Mouse (Mus musculus): ENCODE data around the gene Ikzf1. TPM values are rescaled to one million over a fixed set of nuclear protein-coding genes. Genes with fewer than 3 reads are reported as not detected.
A peak's percentile ranks its signal among the peaks of the same experiment; 100 is the strongest.

Ikzf1 gene
- polyA plus RNA-seq, 1 experiment from 2014 or later: 33.7 TPM

- no peak overlapping the region for H3K4me3 ChIP-seq (replicated peaks)
- no peaks in the 10 kb centered on the region for H3K27me3 ChIP-seq
- H3K36me3 ChIP-seq (replicated peaks): peaks cover 45% of the 10 kb centered on the region
- peak overlapping the region; percentile 98 for H3K27ac ChIP-seq (replicated peaks)
- no peak for ATAC-seq (ENCODE audit: insufficient read depth)
- no peaks in the 10 kb centered on the region for H3K9me3 ChIP-seq (replicated peaks)
- H3K4me2 ChIP-seq: 0 out of 2 replicates have a peak overlapping the region, but pooled peaks have one; percentile 1
- H3K4me1 ChIP-seq (replicated peaks): peaks cover 74% of the 10 kb centered on the region
- WGBS (ENCODE audit: insufficient replicate concordance): 63% methylated on average over 5 of the region's 5 CpGs
- H3K9ac ChIP-seq: no peak overlapping the region; the same call in 1 of the 2 replicates
These were observed 41.2 kb downstream of the Ikzf1 start for GRCm38 (mm10) chr11:11725876-11726525.

DNA sequence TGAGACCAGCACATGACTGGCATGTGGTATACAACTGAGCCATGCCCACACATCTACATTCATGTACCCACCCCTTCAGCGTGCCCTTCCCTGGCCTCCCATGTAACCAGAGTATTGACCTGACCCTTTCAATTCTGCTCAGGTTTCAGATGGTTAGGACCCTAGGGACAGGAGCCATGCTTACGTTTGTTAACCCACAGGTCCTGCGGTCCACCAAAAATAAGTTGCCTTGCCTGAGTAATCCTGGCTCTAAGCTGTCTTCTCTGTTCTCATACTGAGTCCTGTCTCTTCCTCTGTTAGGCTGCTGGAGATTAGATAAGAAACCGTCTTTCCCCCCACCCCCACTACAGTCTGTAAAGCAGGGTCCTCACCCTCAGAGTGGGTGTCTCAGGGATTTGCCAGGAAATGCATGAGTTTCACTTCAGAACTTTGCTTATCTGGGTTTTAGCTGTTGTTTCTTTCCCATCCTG lies 42.0 kb downstream of the Ikzf1 start:
- no peaks in the 10 kb centered on the region for H3K27me3 ChIP-seq
- ATAC-seq (ENCODE audit: insufficient read depth): no peak
- peaks cover 83% of the 10 kb centered on the region for H3K4me1 ChIP-seq (replicated peaks)
- peak overlapping the region; percentile 98 for H3K27ac ChIP-seq (replicated peaks)
- 40% methylated on average over 4 of the region's 4 CpGs for WGBS (ENCODE audit: insufficient replicate concordance)
- H3K36me3 ChIP-seq (replicated peaks): peaks cover 38% of the 10 kb centered on the region
- H3K9me3 ChIP-seq (replicated peaks): no peaks in the 10 kb centered on the region
- no peak overlapping the region for H3K4me2 ChIP-seq
- no peak overlapping the region; the same call in 1 of the 2 replicates for H3K9ac ChIP-seq
- no peak overlapping the region for H3K4me3 ChIP-seq (replicated peaks)

DNA sequence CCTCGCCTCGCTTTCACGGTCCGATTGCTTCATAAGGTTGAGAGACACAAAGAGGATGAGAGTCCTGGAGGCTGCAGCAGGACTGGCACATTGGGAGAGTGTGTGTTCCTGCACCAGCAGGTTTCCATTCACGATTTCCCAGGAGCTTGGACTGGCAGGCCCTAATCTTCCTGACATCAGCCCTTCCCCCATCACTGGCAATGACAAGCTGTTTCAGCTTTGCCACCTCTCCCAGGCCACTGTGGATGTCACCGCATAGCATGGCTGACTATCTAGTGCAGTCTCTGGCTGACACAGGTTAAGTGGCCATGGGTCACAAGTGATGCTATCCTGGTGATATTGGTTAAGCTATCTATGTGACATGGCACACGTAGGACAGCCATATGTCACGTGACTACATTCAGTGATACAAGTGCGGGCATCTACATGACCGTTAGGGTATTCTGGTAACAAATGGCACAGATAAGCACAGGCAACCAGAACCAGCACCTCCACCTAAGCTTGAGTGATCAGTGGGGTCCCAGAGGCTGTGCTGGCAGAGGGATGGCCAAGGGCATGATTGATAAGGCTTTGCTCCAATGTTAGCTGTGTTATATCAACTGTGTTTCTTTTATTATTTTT lies 43.2 kb downstream of the Ikzf1 start:
- H3K9ac ChIP-seq: peak overlapping the region; percentile 23; the same call in 1 of the 2 replicates
- peak; percentile 38 for ATAC-seq (ENCODE audit: insufficient read depth)
- no peaks in the 10 kb centered on the region for H3K9me3 ChIP-seq (replicated peaks)
- H3K4me2 ChIP-seq: peak overlapping the region; percentile 27
- H3K27me3 ChIP-seq: no peaks in the 10 kb centered on the region
- H3K36me3 ChIP-seq (replicated peaks): peaks cover 31% of the 10 kb centered on the region; the same call in 1 of the 2 replicates
- peak overlapping the region; percentile 98 for H3K27ac ChIP-seq (replicated peaks)
- no peak overlapping the region for H3K4me3 ChIP-seq (replicated peaks)
- H3K4me1 ChIP-seq (replicated peaks): peaks cover 90% of the 10 kb centered on the region
- WGBS (ENCODE audit: insufficient replicate concordance): 50% methylated on average over 10 of the region's 10 CpGs

DNA sequence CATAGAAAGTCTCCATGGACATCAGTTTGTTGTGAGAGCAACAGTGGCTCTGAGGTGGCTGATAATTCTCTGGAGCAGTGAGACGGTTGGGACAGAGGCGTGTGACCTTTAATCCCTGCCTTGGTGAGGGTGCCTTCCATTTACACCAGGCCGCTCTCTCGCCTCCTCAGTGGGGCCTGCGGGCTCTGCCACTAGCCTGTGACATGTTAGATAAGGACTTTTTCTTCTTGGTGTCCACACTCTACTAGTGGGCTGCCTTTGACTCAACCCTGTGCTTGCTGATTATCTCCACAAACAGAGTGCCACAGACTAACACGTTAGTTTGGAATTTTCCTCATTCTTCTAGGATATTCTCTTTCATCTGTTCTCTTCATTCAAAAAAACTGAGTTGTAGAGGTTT lies 44.4 kb downstream of the Ikzf1 start:
- no peaks in the 10 kb centered on the region for H3K9me3 ChIP-seq (replicated peaks)
- 16% methylated on average over 6 of the region's 6 CpGs for WGBS (ENCODE audit: insufficient replicate concordance)
- peaks cover 96% of the 10 kb centered on the region for H3K4me1 ChIP-seq (replicated peaks)
- peak; percentile 88 for ATAC-seq (ENCODE audit: insufficient read depth)
- H3K27ac ChIP-seq (replicated peaks): peak overlapping the region; percentile 98
- no peak overlapping the region; the same call in 1 of the 2 replicates for H3K4me3 ChIP-seq (replicated peaks)
- H3K9ac ChIP-seq: peak overlapping the region; percentile 56
- H3K36me3 ChIP-seq (replicated peaks): peaks cover 32% of the 10 kb centered on the region; the same call in 1 of the 2 replicates
- no peaks in the 10 kb centered on the region for H3K27me3 ChIP-seq
- peak overlapping the region; percentile 59 for H3K4me2 ChIP-seq

DNA sequence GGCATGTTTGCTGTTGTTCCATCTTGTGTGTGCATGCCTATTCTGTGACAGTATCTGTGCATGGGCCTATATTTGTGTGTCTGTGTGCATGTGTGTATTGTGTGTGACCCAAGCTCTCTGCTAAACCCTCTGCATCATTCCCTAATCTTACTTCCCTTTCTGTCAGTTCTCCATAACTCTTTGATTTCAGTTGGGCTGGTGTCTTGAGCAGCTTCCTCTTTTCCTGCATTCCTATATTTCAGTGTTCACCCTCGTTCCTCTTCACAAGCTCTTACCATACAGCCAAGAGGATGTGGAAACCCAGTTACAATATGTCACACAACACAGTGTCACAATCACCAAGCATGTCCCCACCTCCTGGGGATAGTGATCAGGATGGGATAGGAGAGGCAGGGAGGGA lies 45.3 kb downstream of the Ikzf1 start:
- H3K36me3 ChIP-seq (replicated peaks): peaks cover 24% of the 10 kb centered on the region; the same call in 1 of the 2 replicates
- H3K9ac ChIP-seq: 0 out of 2 replicates have a peak overlapping the region, but pooled peaks have one; percentile 15
- WGBS (ENCODE audit: insufficient replicate concordance): 22% methylated on average over 1 of the region's 1 CpGs
- H3K4me3 ChIP-seq (replicated peaks): no peak overlapping the region
- H3K27ac ChIP-seq (replicated peaks): peak overlapping the region; percentile 93
- H3K9me3 ChIP-seq (replicated peaks): no peaks in the 10 kb centered on the region
- H3K27me3 ChIP-seq: no peaks in the 10 kb centered on the region
- peak overlapping the region; percentile 40 for H3K4me2 ChIP-seq
- H3K4me1 ChIP-seq (replicated peaks): peaks cover 97% of the 10 kb centered on the region
- ATAC-seq (ENCODE audit: insufficient read depth): no peak

- Histone ChIP-seq H3K36me3 (replicated peaks) (peaks cover 30% of the 10 kb centered on the region), H3K9me3 (replicated peaks) (no peaks in the 10 kb centered on the region), H3K4me3 (replicated peaks) (no peak overlapping the region), H3K27me3 (no peaks in the 10 kb centered on the region), H3K4me2 (no peak overlapping the region), H3K4me1 (replicated peaks) (peaks cover 97% of the 10 kb centered on the region), H3K27ac (replicated peaks) (peak overlapping the region; percentile 93), H3K9ac (peak overlapping the region; percentile 48; the same call in 1 of the 2 replicates)
- 47% methylated on average over 1 of the region's 1 CpGs for WGBS (ENCODE audit: insufficient replicate concordance)
- ATAC-seq (ENCODE audit: insufficient read depth): no peak
These were observed 46.9 kb downstream of the Ikzf1 start for GRCm38 (mm10) chr11:11731727-11732126.

DNA sequence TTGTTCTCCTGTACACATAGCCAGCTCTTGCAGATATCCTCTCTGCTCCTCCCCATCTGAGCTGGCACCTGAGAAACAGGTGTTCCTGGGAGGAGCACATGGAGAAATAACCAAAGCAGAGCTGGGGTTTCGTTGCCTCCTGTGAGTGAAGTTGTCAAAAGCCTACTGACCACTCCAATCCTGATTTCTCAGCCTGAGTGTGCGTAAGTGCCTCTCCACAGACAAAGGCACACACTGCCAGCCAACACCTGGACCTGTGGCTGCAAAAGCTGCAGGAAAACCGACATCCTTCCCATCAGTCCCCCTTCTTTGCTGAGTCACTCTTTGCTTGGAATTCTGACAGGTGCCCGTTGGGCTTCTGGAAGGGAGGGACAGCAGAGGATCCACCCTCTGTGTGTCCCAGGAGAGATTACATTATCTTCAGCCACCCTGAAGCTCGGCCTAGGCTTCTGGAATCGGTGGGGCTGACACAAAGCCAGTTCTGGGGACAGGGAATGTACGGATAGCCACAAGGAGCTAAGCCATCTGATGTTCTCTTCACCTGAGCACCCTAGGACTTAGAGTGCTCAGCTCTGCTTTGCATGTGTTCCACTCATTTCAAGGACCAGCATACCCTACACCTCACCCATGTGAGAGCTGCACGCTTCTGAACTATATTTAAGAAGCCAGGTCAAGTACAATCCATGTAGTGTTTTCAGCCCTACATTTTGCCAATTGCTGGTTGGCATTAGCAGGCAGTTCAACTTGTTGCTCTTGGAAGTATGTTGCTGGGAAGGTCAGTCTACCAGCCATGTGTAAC lies 48.4 kb downstream of the Ikzf1 start:
- Histone ChIP-seq H3K36me3 (replicated peaks) (peaks cover 28% of the 10 kb centered on the region), H3K27me3 (no peaks in the 10 kb centered on the region), H3K4me3 (replicated peaks) (peak overlapping the region; percentile 17; the same call in 1 of the 2 replicates), H3K4me1 (replicated peaks) (peaks cover 93% of the 10 kb centered on the region), H3K4me2 (peak overlapping the region; percentile 63), H3K9me3 (replicated peaks) (no peaks in the 10 kb centered on the region), H3K27ac (replicated peaks) (peak overlapping the region; percentile 93), H3K9ac (peak overlapping the region; percentile 56)
- peak; percentile 82 for ATAC-seq (ENCODE audit: insufficient read depth)
- WGBS (ENCODE audit: insufficient replicate concordance): 29% methylated on average over 8 of the region's 8 CpGs

DNA sequence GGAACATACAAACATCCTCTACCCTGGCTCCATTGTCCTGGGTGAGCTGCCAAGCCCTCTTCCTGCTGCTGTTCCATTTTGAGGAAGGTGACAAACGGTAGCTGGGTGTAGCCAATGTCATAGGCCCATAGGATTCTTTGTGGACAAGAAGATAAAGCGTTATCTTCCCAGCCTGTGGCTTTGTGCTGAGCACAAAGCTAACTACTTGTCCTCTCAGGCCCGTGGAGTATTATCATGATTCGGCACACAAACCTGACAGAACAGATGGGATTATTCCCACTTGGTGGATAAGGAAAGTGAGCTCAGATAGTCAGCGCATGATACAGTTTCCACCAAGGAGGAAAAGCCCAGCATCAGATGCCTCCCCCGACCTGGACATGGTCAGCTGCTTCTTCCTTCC lies 50.4 kb downstream of the Ikzf1 start:
- Histone ChIP-seq H3K4me1 (replicated peaks) (peaks cover 87% of the 10 kb centered on the region), H3K9ac (0 out of 2 replicates have a peak overlapping the region, but pooled peaks have one; percentile 23), H3K27me3 (no peaks in the 10 kb centered on the region), H3K9me3 (replicated peaks) (no peaks in the 10 kb centered on the region), H3K36me3 (replicated peaks) (peaks cover 39% of the 10 kb centered on the region), H3K4me3 (replicated peaks) (no peak overlapping the region), H3K4me2 (peak overlapping the region; percentile 14; the same call in 1 of the 2 replicates), H3K27ac (replicated peaks) (peak overlapping the region; percentile 93)
- ATAC-seq (ENCODE audit: insufficient read depth): peak; percentile 45
- 14% methylated on average over 6 of the region's 6 CpGs for WGBS (ENCODE audit: insufficient replicate concordance)

- H3K9me3 ChIP-seq (replicated peaks): no peaks in the 10 kb centered on the region
- no peaks in the 10 kb centered on the region for H3K27me3 ChIP-seq
- no peak for ATAC-seq (ENCODE audit: insufficient read depth)
- H3K4me3 ChIP-seq (replicated peaks): no peak overlapping the region
- H3K9ac ChIP-seq: no peak overlapping the region; the same call in 1 of the 2 replicates
- H3K27ac ChIP-seq (replicated peaks): peak overlapping the region; percentile 58
- WGBS (ENCODE audit: insufficient replicate concordance): 64% methylated on average over 4 of the region's 4 CpGs
- H3K36me3 ChIP-seq (replicated peaks): peaks cover 44% of the 10 kb centered on the region
- peaks cover 85% of the 10 kb centered on the region for H3K4me1 ChIP-seq (replicated peaks)
- no peak overlapping the region for H3K4me2 ChIP-seq
These were observed 52.1 kb downstream of the Ikzf1 start for GRCm38 (mm10) chr11:11736948-11737347.

DNA sequence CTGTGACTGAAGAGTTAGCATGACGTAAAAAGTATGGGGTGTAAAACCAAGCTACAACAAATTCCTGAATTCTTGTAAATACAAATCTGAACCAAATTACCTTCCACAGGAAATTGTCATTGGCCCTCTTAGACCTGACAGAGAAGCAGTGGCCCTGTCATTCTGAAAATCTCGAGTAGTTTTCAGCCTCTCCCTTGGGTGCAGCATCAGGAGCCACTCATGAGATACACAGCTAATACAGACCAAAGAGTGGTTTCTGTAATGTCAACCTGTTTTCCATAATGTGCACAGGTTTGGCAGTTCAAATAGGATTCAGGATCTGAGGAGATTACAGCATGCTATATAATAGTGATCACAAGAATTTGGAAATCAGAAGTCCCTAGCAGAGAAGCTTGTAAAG lies 52.8 kb downstream of the Ikzf1 start:
- no peak for ATAC-seq (ENCODE audit: insufficient read depth)
- Histone ChIP-seq H3K9me3 (replicated peaks) (no peaks in the 10 kb centered on the region), H3K4me3 (replicated peaks) (no peak overlapping the region), H3K4me2 (no peak overlapping the region), H3K27me3 (no peaks in the 10 kb centered on the region), H3K36me3 (replicated peaks) (peaks cover 44% of the 10 kb centered on the region), H3K27ac (replicated peaks) (peak overlapping the region; percentile 58), H3K4me1 (replicated peaks) (peaks cover 85% of the 10 kb centered on the region), H3K9ac (no peak overlapping the region)
- WGBS (ENCODE audit: insufficient replicate concordance): 53% methylated on average over 2 of the region's 2 CpGs
